Mouse (Mus musculus) embryonic facial prominence, embryonic 10.5 days (tissue): ENCODE results near the gene Eif2ak3. TPM values are rescaled to one million over a fixed set of nuclear protein-coding genes. Genes with fewer than 3 reads are reported as not detected.

Experiments
- DNase-seq: peaks from one replicate; pipeline ENCODE4 v3.0.0-alpha.2; 2017; ENCODE audit warnings: low spot score
- H3K27ac ChIP-seq: fragments of 300-500 bp; sonication (generic); replicated peaks from 2 replicates; pipeline ENCODE4 v1.5.1; 2016; ENCODE audit warnings: mild to moderate bottlenecking
- H3K27me3 ChIP-seq: fragments of 300-500 bp; sonication (generic); replicated peaks from 2 replicates; pipeline ENCODE4 v1.6.1; 2016; ENCODE audit warnings: low read depth, mild to moderate bottlenecking; ENCODE audit not compliant: poor library complexity, severe bottlenecking
- H3K36me3 ChIP-seq: fragments of 300-500 bp; sonication (generic); replicated peaks from 2 replicates; pipeline ENCODE4 v1.6.1; 2016; ENCODE audit warnings: mild to moderate bottlenecking, moderate library complexity
- H3K4me1 ChIP-seq: fragments of 300-500 bp; sonication (generic); 2 replicates; pipeline ENCODE4 v1.6.1; 2016
- H3K4me3 ChIP-seq: fragments of 300-500 bp; sonication (generic); 2 replicates; pipeline ENCODE4 v1.5.1; 2016; ENCODE audit warnings: mild to moderate bottlenecking, moderate library complexity
- H3K9me3 ChIP-seq: fragments of 300-500 bp; sonication (generic); 2 replicates; pipeline ENCODE4 v1.6.1; 2016; ENCODE audit warnings: mild to moderate bottlenecking
- WGBS: fragments of 180-500 bp; shearing (Covaris S2); methylation state at CpG from one replicate; pipeline ENCODE4 v1.1.7; 2016; 5-methylcytosine and 5-hydroxymethylcytosine counted together
- polyA plus RNA-seq: library from polyadenylated mRNA; unstranded; fragments of >200 nt; fragmentation: Nextera tagmentation; extraction: Ambion mirVana; gene quantifications from 2 replicates; pipeline ENCODE4 v1.2.1, GENCODE M21; 2016

Eif2ak3 gene
- polyA plus RNA-seq, 1 experiment from 2014 or later, result 7.7 TPM

DNA sequence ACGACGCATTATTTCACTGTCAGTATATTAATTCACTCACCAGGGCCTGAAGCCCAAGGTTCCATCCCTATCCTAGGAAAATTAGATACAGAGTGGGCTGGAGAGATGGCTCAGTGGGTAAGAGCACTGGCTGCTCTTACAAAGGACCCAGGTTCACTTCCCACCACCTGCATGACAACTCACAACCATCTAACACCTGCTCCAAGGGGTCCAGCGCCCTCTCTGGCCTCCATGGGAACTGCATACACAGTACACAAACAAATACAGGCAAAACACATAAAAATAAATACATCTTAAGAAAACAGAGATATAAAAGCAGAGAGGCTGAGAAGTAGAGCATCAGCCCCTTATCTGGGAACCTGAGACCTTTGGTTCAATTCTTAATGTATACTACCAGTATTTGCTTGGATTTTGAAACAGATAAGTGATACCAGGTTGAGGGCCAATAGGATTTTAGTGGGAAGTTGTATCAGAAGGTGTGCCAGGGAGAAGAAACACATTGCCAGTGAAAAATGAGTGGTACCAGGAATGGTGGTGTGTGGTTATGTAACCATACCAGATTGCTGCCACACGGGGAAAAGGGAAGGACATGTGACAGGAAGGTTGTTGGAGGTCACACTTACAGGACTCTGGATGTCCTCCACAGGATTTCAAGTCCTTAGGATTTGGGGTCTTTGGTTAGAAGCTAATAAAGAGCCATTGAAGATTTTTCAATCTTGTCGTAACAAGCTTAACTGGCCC lies 29.9 kb downstream of the Eif2ak3 start:
- Histone ChIP-seq H3K4me1 (0 out of 2 replicates have a peak, but pooled peaks cover 3% of the 10 kb centered on the region), H3K36me3 (peaks cover 8% of the 10 kb centered on the region), H3K27me3 (no peaks in the 10 kb centered on the region), H3K27ac (no peak overlapping the region), H3K4me3 (no peak overlapping the region), H3K9me3 (no peaks in the 10 kb centered on the region)
- 82% methylated on average over 5 of the region's 5 CpGs for WGBS
- DNase-seq, result no peak

DNA sequence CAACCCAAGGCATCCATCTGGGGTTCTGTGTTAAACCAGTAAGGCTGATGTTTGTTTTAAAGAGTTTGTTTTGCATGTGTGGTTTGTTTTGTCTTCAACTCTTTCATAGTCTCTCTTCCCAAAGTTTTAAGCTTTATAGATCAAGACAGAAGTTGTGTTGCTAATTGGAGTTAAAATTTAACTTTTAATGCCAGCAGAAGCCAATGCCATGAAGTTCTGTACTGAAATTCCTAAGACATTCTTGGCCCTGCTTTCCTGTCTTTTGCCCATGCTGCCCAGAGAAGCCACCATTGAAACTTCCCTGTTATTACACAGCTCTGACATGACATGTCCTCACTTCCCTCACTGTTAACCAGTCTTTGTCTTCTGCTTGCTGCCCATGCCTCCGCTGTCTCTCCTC lies 30.7 kb downstream of the Eif2ak3 start:
- H3K4me1 ChIP-seq, result 0 out of 2 replicates have a peak, but pooled peaks cover 3% of the 10 kb centered on the region
- H3K36me3 ChIP-seq, result peaks cover 8% of the 10 kb centered on the region
- WGBS, result 97% methylated on average over 1 of the region's 1 CpGs
- no peak overlapping the region for H3K4me3 ChIP-seq
- no peak overlapping the region for H3K27ac ChIP-seq
- H3K9me3 ChIP-seq, result no peaks in the 10 kb centered on the region
- no peak for DNase-seq
- no peaks in the 10 kb centered on the region for H3K27me3 ChIP-seq

DNA sequence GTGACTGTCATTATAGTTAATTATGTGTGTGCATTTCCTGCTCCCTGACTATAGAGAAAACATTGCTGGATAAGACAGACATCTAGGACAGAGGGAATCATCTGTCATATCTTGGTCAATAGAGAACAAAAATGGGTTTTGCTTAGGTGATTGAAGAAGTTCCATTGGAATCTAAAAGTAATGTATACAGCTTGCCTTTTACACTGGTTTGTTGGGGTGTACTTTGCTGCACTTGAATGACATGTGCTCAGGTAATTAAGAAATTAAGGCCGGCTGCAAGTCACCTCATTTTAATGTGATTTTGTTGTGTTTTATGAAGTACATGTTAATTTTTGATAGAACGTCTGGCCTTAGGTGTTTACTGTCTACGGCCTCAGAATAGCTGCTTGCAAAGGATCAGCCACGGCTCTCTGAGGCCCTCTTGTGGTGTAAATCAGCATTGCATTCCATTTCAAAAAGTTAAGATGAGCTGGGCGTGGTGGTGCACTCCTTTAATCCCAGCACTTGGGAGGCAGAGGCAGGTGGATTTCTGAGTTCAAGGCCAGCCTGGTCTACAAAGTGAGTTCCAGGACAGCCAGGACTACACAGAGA lies 36.5 kb downstream of the Eif2ak3 start:
- H3K9me3 ChIP-seq, result no peaks in the 10 kb centered on the region
- peak; percentile 67 for DNase-seq
- no peaks in the 10 kb centered on the region for H3K27me3 ChIP-seq
- H3K4me1 ChIP-seq, result no peaks in the 10 kb centered on the region
- peaks cover 41% of the 10 kb centered on the region for H3K36me3 ChIP-seq
- 21% methylated on average over 5 of the region's 5 CpGs for WGBS
- H3K27ac ChIP-seq, result no peak overlapping the region
- H3K4me3 ChIP-seq, result no peak overlapping the region

DNA sequence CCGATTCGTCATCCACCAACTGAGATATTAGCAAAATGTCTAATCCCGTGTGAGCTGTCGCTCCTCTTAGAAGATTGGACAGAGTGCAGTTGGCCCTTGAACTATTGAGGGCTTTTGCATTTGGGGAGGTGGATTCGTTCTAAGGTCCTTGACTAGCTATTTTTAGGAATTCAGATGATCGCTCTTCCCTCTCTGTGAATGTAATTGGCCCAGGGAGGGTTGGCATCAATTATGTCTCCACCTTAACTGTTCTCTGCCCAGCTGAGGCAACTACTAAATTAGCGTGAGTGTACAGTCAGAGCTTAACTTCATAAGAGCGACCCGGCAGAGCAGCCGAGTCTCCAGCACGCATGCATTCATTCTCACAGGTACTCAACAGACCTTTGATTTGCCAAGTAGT lies 43.7 kb downstream of the Eif2ak3 start:
- Histone ChIP-seq H3K36me3 (peaks cover 94% of the 10 kb centered on the region), H3K27me3 (no peaks in the 10 kb centered on the region), H3K9me3 (no peaks in the 10 kb centered on the region), H3K27ac (no peak overlapping the region), H3K4me3 (no peak overlapping the region), H3K4me1 (no peaks in the 10 kb centered on the region)
- DNase-seq, result no peak
- WGBS, result 91% methylated on average over 11 of the region's 11 CpGs

DNA sequence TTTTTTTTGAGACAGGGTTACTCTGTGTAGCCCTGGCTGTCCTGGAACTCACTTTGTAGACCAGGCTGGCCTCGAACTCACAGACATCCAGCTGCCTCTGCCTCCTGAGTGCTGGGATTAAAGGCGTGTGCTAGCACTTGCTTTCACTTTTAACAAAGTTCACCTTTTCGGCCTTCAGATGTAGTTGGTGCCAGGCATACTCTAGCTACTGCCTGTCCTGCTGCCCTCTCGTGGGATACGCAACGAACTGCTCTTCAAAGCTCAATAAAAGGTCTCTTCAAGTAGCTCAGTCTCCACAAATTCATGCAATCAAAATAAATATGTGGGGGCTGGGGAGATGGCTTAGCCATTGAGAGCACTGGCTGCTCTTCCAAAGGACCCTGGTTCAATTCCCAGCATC lies 53.9 kb downstream of the Eif2ak3 start:
- Histone ChIP-seq H3K4me3 (no peak overlapping the region), H3K27me3 (no peaks in the 10 kb centered on the region), H3K36me3 (peaks cover 68% of the 10 kb centered on the region), H3K27ac (no peak overlapping the region), H3K9me3 (no peaks in the 10 kb centered on the region), H3K4me1 (no peaks in the 10 kb centered on the region; the same call in 1 of the 2 replicates)
- 79% methylated on average over 6 of the region's 6 CpGs for WGBS
- no peak for DNase-seq

DNA sequence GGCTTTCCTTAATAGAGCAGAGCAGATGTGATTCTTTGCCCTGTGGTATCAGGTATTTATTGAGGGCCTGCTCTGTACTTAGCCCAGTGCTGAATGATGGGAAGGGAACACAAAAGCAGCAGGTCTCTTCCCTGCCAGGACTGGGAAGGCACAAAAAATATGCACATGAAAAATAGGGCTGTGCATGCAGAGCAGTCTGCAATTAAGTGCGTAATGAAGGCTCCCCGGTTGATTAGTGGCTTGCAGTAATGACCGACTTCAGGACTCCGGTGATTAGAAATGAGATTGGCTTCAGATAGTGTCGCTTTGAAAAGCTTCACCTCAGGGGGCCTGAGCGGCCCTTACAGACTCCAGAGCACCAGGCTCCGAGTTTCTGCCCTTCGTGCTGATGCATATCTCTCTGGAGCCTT lies 55.3 kb downstream of the Eif2ak3 start:
- no peak overlapping the region for H3K27ac ChIP-seq
- H3K9me3 ChIP-seq, result no peaks in the 10 kb centered on the region
- H3K4me1 ChIP-seq, result no peaks in the 10 kb centered on the region; the same call in 1 of the 2 replicates
- no peaks in the 10 kb centered on the region for H3K27me3 ChIP-seq
- peaks cover 65% of the 10 kb centered on the region for H3K36me3 ChIP-seq
- WGBS, result 27% methylated on average over 8 of the region's 8 CpGs
- no peak for DNase-seq
- H3K4me3 ChIP-seq, result no peak overlapping the region

DNA sequence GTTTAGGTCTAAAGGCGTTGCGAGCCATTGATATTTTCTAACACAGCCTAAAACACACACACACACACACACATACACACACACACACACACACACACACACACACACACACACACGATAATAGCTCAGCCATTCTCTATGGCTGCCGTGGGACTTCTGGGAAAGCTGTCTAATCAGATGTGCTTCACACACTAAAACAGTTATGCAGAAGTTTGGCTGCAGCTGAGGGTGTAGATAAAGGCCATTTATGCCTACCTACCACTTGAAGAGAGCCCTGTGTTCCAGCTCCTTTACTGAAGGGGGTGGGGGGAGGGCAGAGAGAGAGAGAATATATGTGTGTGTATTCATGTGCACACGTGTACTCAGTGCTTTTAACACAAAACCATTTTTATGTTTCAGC lies 59.4 kb downstream of the Eif2ak3 start:
- DNase-seq, result no peak
- Histone ChIP-seq H3K27ac (no peak overlapping the region), H3K4me3 (no peak overlapping the region), H3K27me3 (no peaks in the 10 kb centered on the region), H3K9me3 (no peaks in the 10 kb centered on the region), H3K36me3 (peaks cover 52% of the 10 kb centered on the region), H3K4me1 (no peaks in the 10 kb centered on the region; the same call in 1 of the 2 replicates)
- WGBS, result 93% methylated on average over 5 of the region's 5 CpGs

DNA sequence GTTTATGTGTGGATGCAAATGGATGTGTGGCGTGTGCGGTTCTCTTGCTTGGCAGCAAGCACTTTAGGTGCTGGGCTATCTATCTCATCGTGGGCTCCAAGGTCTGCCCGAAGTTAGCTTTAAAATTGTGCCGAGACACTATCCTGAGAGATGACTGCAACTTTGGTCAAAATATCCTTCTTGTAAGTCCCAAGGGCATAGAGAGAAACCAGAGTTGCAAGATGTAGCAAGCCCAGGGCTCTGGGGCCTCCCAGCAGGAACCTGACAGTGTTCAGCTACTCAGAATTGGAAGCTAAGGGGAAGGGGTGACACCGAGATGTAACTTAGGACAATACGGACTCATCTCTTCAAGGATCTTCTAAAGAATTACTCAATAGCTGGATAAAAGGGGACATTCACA lies 65.3 kb downstream of the Eif2ak3 start:
- Histone ChIP-seq H3K27ac (no peak overlapping the region), H3K4me1 (peaks cover 12% of the 10 kb centered on the region), H3K36me3 (peaks cover 20% of the 10 kb centered on the region), H3K27me3 (peaks cover 26% of the 10 kb centered on the region), H3K4me3 (no peak overlapping the region), H3K9me3 (no peaks in the 10 kb centered on the region)
- 92% methylated on average over 7 of the region's 7 CpGs for WGBS
- DNase-seq, result no peak

DNA sequence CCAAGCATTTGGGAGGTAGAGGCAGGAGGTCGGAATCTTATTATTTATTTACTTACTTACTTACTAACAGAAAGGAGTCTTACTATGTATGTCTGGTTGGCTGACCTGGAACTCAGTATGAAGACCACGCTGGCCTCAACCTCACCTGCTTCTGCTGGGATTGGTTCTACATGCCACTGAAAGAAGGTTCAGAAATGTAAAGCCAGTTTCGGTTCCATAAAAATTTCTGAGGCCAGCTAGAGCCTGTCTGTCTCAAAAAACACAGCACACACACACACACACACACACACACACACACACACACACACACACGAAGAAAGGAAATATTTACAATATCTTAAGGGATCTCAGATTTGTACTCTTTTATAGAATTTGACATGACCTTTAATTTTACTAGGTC lies 66.0 kb downstream of the Eif2ak3 start:
- 76% methylated on average over 4 of the region's 4 CpGs for WGBS
- Histone ChIP-seq H3K36me3 (peaks cover 17% of the 10 kb centered on the region), H3K27me3 (peaks cover 26% of the 10 kb centered on the region), H3K27ac (no peak overlapping the region), H3K9me3 (no peaks in the 10 kb centered on the region), H3K4me3 (no peak overlapping the region), H3K4me1 (peaks cover 12% of the 10 kb centered on the region)
- DNase-seq, result no peak

DNA sequence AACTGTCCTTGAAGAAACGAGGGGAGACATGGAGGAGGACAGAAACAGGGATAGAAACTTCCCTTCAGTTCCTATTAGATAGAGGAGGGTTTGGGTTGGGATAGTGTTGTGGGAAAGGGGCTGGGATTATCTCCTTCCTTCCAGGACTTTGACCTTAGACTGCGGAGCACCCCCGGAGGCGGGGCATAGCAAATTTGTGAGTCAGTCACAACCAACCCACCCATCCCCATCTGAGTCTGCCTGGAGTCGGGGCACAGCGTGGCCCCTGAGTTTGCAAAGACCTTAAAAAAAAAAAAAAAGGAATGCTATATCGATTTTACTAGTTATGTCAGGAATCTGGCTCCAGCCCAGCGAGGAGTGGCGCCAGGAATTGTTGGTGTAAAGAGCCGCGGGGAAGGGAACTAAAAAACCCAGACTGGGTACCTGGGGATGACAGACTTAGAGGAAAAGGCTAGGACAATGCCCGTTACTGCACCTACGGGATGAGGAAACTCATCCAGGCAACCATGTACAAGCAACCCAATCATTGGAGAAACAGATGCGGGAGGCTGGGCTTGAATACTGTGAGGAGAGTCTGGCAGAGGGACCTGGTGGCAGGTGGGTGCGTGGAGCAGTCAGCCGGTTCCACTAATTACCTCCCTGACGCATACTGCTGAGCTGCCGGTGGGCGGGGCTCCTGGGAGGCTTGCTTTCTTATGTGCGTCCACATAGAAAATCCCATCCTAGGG lies 67.5 kb downstream of the Eif2ak3 start:
- DNase-seq, result peak; percentile 28
- 11% methylated on average over 20 of the region's 20 CpGs for WGBS
- Histone ChIP-seq H3K9me3 (no peaks in the 10 kb centered on the region), H3K36me3 (peaks cover 1% of the 10 kb centered on the region), H3K27ac (no peak overlapping the region), H3K4me3 (peak overlapping the region; percentile 33; the same call in 1 of the 2 replicates), H3K27me3 (peaks cover 26% of the 10 kb centered on the region), H3K4me1 (peaks cover 12% of the 10 kb centered on the region)

DNA sequence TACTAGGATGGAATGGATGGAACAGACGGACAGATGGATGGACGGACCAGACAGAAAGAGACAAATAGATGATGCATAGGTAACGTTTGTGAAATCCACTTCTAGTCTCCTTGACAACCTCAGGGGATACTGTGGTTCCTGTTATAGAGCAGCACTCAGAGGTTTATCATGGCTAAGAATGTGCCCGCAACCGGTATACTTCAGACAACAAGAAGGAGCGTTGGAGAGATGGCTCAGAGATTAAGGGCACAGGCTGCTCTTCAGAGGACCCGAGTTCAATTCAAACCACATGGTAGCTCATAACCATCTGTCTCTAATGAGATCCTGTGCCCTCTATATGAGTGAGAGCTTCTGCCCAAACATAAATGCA lies 68.1 kb downstream of the Eif2ak3 start:
- Histone ChIP-seq H3K9me3 (no peaks in the 10 kb centered on the region), H3K36me3 (no peaks in the 10 kb centered on the region), H3K4me1 (peaks cover 12% of the 10 kb centered on the region), H3K27me3 (peaks cover 26% of the 10 kb centered on the region), H3K4me3 (no peak overlapping the region), H3K27ac (no peak overlapping the region)
- 70% methylated on average over 7 of the region's 7 CpGs for WGBS
- no peak for DNase-seq

DNA sequence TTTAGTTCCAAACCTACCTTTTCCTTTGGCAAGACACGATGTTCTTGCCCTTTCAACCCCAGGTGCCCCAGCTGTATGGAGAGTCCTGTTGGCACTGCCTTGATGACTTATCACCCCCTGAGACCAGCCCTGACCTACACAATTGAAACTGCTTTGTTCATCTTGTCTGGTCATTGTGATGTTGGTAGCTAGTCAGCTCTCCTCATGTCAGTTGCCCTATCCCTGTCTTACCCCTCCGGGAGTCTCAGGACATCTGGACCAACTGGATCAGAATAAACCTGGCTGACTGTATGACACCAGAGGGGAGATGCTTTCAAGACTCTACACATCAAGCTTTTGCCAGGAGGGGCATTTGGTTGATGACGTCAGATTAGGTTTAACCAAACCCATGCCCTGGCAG lies 74.5 kb downstream of the Eif2ak3 start, which contains the start of gene Tex37:
Gene Tex37, minus strand, starts transcription at position 101 of the 400 bp plus-strand sequence.
- Histone ChIP-seq H3K4me1 (peaks cover 11% of the 10 kb centered on the region), H3K9me3 (no peaks in the 10 kb centered on the region), H3K4me3 (no peak within 1 kb of the TSS), H3K36me3 (no peaks in the 10 kb centered on the region), H3K27ac (no peak within 1 kb of the TSS), H3K27me3 (0 out of 2 replicates have a peak, but pooled peaks cover 4% of the 10 kb centered on the region)
- 91% methylated on average over 3 of the region's 3 CpGs for WGBS
- no peak for DNase-seq
